Mouse (Mus musculus) megakaryocyte, embryonic 14.5 days (primary cell): ENCODE data around the gene Tbcc.

Experiments used
- FLI1 ChIP-seq: IDR thresholded peaks from 2 replicates; pipeline ENCODE4 v1.6.1; 2012; ENCODE audit warnings: low read length, inconsistent platforms, mixed read lengths
- GATA1 ChIP-seq: IDR thresholded peaks from 3 replicates; pipeline ENCODE4 v1.6.1; 2012; ENCODE audit warnings: mixed read lengths, low read length, inconsistent platforms, borderline replicate concordance

- TF ChIP-seq GATA1 (no peak), FLI1 (no peak)
Observed at GRCm38 (mm10) chr17:46915129-46915528, 24.6 kb downstream of the Tbcc start.
